Mouse (Mus musculus) adrenal gland, postnatal 10 days (tissue): ENCODE measurements around the gene Rap1b. TPM values are rescaled to one million over a fixed set of nuclear protein-coding genes. Genes with fewer than 3 reads are reported as not detected.

ENCODE experiments used
- DNase-seq: peaks from one replicate; pipeline ENCODE4 v3.0.0; 2021; ENCODE audit warnings: mixed read lengths
- total RNA-seq, 2 experiments: library from RNA; stranded (reverse); gene quantifications; 2 replicates each; pipeline ENCODE4 v1.2.3; 2021

Gene Rap1b
- total RNA-seq, 2 experiments from 2014 or later = 113 to 123 TPM

DNA sequence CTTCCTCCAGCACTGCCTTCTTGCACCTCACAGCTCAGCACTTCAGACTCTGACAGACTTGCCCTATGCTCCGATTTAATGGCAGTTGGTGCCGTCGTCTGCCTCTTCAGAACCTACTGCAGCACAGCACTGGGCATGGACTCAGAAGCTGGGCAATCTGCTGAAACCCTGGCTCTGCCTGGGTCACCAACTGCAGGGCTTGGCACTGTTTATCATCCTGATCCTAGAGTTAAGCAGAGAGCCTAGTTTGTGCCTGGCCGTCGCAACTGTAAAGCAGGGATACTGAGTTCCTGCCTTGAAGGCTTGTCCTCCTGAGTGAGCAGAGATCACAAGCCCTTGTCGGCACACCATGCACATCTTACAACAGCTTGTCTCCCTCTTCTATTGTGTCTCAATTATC is 29.1 kb downstream of the Rap1b start:
- no peak for DNase-seq

- no peak for DNase-seq
These were observed 33.3 kb downstream of the Rap1b start for GRCm38 (mm10) chr10:117812501-117812900.

- no peak for DNase-seq
These were observed 34.3 kb downstream of the Rap1b start for GRCm38 (mm10) chr10:117811555-117811954.

GRCm38 (mm10) chr10:117810506-117810905 is 35.3 kb downstream of the Rap1b start:
- no peak for DNase-seq

DNA sequence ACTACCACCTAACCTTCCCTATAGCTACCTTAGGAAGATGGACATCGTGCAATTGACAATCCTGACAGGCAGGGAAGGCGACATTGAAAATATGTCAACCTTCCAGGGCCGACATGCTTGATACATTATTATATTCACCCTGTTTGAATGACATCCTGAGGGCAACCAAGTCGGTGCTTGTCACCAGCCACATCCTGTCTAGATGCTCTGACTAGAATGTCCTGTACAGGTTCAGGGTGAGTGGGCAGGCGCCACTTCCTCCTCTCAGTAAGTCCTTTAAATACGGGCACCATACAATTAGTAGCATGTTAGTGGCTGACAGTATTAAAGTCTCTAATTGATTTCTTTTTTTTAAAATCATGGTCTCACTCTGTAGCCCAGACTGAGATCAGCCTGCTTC is 37.8 kb downstream of the Rap1b start:
- DNase-seq = no peak

GRCm38 (mm10) chr10:117805919-117806318 is 39.9 kb downstream of the Rap1b start:
- DNase-seq = no peak

DNA sequence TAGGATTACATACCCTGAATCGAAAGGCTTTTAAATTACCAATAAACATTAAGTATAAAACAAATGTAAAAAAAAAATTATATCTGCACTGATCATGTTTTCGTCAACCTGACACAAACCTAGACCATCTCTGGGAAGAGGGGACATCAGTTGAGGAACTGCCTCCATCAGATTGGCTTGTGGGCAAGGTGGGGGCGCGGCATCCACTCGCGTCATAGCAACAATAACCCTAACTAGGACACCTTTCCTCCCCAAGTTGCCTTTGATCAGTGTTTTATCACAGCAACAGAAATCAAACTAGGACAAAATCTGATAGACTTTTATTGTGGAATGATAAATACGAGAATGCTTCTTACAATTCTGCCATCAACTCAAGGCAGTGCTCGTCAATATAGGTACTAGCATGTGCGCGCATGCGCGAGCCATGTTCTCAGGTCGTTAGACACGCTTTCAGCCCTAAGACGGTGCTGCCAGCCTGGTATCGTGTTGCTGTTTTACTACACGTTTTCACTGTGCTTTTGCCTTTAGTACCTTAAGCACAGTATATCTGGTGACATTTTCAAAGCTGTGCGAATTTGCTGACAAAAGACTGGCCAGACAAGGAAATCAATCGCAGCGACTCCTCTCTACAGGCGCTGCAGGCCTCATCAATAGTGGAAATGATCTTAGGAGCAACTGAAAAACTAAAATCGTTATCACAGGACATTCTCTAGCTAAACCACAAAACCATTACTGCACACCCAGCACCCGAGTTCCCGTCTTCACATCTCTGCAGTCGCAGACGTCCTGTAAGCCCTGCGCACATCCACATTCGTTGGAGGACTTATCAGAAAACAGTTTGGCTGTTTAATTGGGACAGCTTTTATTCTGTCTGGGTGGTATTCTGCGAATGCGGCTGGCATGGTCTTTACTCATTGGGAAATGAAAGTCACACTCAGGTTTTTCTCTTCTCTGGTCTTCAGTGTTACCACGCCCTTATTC is 41.7 kb downstream of the Rap1b start:
- no peak for DNase-seq

DNA sequence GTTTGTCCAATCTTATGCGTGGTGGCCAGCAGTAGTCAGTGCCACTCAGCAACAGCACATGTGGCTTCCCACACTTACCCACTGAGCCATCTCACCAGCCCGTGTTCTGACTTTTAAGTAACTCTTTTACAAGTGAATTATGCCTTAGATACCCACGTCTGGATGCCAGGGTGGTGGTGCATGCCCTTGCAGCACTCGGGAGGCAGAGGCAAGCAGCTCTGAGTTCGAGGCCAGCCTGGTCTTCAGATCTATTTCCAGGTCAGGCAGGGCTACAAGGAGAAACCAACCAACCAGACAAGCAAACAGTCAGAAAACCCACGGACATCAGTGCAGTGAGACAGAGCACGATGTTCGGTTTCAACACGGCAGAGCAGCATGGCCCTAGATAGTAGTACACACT is 43.9 kb downstream of the Rap1b start:
- no peak for DNase-seq

DNA sequence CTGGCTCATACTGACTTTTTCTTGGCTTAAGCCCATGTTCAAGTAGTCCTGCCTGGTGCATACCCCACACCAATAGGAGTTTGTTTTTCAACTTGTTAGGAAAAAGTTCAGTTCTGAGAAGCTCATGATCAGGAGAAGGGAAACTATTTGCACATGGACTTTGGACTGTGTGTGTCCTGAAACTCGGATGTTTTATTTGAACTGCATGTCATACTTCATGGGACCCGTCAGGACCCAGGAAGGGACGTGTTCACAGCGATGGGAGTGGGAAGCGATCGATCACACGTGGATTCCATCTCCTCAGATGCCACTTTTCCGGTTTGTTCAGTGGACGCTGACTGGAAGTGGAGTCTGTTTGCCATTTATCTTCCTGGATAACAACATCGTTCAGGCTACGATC is 46.0 kb downstream of the Rap1b start:
- DNase-seq = no peak

- DNase-seq = no peak
These were observed 47.3 kb downstream of the Rap1b start for GRCm38 (mm10) chr10:117798436-117799035.

DNA sequence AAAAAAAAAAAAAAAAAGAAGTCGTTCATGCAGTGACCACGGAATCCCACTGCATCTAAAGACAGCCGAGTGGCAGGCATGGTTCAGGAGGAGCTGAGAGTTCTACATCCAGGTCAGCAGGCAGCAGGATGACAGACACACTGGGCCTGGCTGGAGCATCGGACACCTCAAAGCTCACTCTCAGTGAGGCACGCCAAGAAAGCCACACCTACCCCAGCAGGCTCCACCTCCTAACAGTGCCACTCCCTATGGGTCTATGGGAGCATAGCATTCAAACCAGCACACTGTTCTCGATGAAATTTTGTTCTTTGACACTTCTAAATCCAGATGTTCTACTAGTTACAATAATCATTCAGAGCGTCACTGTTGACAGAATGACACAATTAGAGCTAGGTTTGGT is 48.2 kb downstream of the Rap1b start:
- DNase-seq = no peak

- DNase-seq = no peak
These were observed 48.7 kb downstream of the Rap1b start for GRCm38 (mm10) chr10:117797106-117797505.

DNA sequence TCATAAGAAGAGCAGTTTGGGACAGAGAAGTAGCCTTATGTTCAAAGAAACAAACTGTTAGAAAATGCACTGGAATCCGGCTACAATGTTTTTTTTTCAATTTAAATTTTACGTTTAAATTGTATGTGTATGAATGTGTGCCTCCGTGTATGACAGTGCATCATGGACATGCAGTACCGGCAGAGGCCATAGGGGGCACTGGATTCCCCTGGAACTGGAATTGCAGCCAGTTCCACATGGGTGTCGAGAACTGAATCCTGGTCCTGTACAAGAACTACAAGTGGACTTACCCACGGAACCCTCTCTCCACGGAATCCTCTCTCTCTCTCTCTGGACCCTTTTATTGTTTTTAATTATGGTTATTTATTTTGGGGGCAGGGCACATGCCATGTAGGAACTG is 49.7 kb downstream of the Rap1b start:
- DNase-seq = no peak

DNA sequence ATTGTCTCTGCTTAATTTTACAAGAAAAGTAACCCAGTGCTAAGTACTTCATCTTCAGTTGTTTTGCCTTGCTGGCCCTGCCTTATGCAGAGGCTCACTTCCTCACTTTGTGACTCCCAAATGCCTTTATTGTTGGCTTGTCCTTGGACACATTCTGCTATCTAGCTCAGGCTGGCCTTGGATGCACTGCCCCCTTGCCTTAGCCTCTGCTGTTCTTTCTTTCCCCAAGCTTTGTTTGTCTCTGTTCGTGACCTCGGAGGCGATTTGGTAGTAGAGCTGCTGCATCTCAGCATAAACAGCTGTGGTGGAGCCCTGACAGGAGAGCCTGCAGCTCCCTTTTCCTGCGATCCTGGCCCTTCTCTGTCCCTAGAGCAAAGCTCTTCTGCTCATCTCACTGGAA is 50.6 kb downstream of the Rap1b start:
- peak; percentile 23 for DNase-seq

DNA sequence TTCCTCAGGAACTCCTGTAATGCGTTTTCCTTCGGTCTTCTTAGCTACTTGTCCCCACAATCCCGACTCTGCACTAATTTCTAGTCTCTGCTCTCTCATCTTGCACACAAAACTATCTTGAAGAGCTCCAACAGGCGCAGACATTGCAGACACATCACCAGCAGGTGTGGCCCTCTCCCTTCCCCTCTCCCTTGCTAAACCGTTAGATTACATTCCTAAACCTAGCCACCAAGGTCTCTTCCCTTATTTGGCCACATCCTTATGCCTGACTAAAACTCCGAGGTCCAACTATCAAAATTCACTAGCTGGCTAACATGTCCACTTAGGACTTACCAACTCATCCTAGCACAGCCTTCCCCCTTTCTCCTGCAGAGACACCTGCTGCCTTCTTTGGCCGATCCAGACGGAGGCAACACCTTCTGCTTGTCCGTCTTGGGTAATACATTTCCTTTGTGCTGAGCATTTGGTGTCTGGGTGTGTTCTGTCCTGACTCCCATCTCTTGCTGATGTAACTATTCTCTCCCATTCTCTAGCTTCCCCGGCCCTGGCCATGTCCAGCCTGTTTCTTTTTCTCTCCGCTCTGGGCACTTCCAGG is 52.3 kb downstream of the Rap1b start:
- no peak for DNase-seq

GRCm38 (mm10) chr10:117792141-117793091 is 53.4 kb downstream of the Rap1b start, which contains the start of gene Nup107:
Nup107 (minus strand) TSS chr10:117792705.
- peak; percentile 100 for DNase-seq

- no peak for DNase-seq
These were observed 54.7 kb downstream of the Rap1b start for GRCm38 (mm10) chr10:117791171-117791470.

GRCm38 (mm10) chr10:117790421-117791170 is 55.2 kb downstream of the Rap1b start:
- no peak for DNase-seq

DNA sequence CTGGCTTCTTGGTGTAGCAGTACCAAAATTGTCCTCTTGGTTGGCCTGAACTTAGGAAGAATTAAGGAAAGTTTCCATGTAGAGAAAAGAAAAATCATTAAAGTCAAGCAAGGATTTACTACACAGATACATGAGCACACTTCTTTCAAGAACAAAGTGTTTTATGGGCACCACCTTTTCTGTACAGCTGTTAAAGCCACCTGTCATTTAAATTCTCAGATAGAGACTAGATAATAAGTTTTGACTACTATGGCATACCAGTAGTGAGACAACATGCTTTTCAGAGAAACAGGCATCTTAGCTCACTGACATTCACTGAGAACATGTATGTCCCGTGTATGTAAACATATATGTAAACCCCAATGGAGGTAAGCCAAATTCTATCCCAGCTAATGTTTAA is 55.8 kb downstream of the Rap1b start:
- no peak for DNase-seq

- no peak for DNase-seq
These were observed 61.2 kb downstream of the Rap1b start for GRCm38 (mm10) chr10:117784646-117785045.

DNA sequence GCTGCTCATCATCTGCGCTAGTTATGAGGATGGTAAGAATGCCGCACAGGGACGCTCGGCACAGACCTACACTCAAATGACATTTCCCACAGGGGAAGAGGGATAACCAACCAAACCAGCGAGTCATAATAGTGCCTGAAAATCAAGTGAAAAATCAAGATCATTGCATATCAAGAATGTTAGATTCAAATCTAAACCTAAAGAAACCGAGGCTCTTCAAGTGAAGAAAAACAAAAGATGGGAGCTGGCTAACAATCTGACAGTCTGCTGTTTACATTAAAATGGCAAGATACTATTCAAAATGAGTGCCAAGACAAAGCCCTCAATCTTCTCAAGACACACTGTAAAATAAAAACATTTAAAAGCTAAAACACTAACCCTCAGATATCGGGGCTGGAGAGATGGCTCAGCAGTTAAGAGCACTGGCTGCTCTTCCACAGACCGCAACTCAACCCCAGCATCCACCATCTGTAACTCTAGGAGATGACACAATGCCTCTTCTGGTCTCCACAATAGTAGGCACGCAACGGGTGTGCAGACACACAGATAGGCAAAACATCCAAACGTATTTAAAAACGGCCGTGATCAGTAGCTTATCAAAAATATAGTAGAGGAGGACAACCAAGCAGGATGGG is 61.9 kb downstream of the Rap1b start:
- no peak for DNase-seq
